Mouse (Mus musculus) thymus, postnatal 25 days (tissue): ENCODE data around the gene Pdgfa.
A peak's percentile ranks its signal among the peaks of the same experiment; 100 is the strongest.

Experiments used
- DNase-seq: peaks from one replicate; pipeline ENCODE4 v3.0.0; 2022

Gene Pdgfa

GRCm38 (mm10) chr5:138994786-138995720, 2.1 kb downstream of the Pdgfa start:
- DNase-seq: peak; percentile 37

DNA sequence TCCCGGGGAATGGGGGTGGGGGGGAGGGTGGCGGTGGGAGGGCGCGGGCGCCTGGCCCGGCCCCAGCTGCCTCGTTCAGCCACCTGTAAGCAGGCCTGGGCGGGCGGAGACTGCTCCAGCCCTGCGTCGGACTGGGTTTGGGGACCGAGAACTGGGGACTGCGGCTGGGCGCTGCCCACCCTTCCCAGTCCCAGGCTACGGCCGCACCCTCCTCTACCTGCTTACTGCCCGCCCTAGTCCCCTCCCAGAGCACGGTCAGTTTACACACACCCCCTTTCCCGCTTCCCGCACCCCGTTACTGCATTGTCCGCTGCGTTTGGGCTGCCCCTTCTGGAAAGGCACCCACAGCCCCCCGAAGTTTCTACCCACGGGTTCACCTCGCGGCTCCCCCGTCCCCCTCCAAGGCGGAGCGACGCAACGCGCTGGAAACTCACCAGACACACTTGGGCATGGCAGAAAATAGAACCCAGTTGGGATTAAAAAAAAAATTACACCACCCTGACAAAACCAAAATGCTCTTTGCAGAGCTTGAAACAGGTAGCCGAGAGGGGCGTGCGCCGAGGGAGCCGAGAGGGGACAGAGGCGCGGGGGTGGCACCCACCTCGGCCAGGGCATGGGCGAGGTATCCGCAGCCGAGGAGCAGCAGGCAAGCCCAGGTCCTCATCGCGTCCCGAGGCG, 2.9 kb downstream of the Pdgfa start:
- DNase-seq: no peak

- DNase-seq: no peak
These were observed 3.6 kb downstream of the Pdgfa start for GRCm38 (mm10) chr5:138993371-138994107.

DNA sequence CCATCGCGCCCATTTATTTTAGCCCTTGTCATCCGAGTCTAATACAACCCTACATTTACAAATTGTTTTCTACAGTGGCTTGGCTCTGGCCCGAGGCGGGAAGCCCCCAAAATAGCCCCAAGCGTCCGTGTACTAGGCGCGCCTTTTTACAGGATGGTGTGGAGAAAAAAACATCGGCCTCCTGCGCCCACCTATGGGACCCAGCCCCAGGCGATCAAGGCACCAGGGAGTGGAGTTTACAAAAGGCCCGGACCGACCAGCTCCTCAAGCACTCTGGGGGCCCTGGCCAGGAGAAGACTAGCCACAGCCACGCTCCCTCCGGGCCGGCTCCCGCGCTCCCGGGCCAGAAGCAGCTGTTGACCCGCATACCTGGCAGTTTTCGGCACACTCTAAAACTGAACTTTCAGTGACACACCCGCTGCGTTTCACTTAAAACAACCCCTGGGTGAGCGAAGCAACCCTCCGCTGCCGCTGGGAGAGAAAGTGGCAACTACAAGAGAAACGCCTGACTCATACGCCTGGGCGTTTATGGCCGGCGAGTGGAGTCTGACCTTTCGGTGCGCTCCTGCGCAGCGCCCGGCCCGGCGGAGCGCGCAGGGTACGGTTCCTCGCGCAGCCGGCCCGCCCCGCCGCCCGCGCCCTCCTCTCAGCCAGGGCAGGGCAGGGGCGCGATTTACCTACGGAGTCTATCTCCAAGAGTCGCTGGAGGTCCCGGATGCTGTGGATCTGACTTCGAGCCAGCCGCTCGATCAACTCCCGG, 4.4 kb downstream of the Pdgfa start:
- no peak for DNase-seq

GRCm38 (mm10) chr5:138991734-138992133, 5.4 kb downstream of the Pdgfa start:
- DNase-seq: no peak

- no peak for DNase-seq
These were observed 6.3 kb downstream of the Pdgfa start for GRCm38 (mm10) chr5:138990659-138991380.

GRCm38 (mm10) chr5:138989567-138989966, 7.6 kb downstream of the Pdgfa start:
- no peak for DNase-seq

GRCm38 (mm10) chr5:138988764-138989163, 8.4 kb downstream of the Pdgfa start:
- no peak for DNase-seq

DNA sequence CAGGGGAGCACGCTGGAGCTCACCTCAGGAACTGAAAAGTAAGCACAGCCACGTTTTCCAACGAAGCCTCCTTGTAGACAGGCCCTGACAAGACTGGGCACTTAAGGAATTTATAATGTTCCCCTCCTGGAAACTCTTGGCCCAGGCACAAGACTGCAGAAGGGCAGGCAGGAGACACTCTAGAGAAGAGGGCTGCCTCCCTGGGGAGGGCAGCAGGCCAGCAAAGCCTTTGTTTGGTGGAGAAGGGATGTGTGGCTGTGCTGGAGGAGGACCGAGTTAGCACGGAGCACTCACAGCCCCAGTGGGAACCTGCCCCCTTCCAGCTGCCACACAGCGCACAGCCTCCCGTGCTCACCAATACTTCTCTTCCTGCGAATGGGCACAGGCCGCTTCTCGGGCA, 9.2 kb downstream of the Pdgfa start:
- no peak for DNase-seq

GRCm38 (mm10) chr5:138981921-138982320, 15.2 kb downstream of the Pdgfa start:
- no peak for DNase-seq

DNA sequence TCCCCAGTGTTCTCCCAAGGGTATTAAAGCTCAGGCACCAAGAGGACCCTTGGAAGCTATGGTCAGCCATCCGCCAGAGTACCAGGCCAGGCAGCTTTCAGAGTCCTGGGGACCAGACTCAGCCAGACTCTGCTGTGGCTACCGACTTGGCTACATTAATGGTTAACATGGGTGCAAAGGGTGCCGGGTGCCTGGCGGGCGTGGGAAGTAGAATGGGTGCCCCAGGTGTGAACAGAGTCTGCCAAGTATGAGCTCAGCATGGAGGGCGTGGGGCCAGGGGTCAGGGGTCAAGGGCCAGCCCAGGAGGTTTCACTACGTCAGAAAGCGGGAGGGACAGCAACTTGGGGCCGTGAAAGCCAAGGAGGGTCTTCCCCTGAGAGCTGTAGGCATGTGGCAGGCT, 16.6 kb downstream of the Pdgfa start:
- no peak for DNase-seq

- DNase-seq: no peak
These were observed 17.3 kb downstream of the Pdgfa start for GRCm38 (mm10) chr5:138979840-138980239.

DNA sequence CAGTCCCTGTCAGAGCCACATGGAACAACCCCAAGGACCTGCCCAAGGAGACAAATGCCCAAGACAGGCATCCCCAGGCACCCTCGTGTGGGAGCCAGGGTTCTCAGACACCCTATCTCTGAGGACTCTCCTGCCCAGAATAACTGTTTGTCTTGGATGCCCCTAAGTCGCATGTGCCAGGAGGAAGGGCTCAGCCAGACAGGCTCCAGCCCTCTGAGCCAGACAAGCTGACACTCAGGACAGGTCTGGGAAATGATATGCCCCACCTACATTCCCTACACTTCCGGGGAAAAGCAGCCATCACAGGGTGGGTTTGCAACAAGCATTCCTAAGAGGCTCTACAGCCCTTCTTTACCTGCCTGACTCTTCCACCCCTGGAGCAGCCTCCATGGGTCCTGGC, 19.4 kb downstream of the Pdgfa start:
- no peak for DNase-seq

GRCm38 (mm10) chr5:138974911-138975485, 22.2 kb downstream of the Pdgfa start:
- no peak for DNase-seq

DNA sequence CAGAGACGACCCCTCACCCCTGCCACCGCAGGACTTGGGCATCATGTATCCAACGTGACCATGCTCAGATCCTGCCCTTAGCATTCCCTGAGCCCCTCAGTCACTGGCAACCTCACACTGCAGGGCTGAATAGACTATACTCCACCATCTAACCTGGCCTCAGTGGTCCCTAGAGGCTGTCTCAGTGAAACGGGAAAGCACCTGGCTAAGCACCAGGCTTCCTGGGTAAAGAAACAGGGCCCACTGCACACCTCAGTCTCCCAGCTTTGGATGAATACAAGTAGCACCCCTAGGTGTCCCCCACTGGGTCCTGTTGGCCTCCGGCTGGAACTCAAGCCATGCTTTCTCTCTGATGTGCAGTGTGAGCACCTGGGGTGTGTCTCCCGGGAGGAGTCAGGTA, 23.7 kb downstream of the Pdgfa start:
- DNase-seq: no peak

DNA sequence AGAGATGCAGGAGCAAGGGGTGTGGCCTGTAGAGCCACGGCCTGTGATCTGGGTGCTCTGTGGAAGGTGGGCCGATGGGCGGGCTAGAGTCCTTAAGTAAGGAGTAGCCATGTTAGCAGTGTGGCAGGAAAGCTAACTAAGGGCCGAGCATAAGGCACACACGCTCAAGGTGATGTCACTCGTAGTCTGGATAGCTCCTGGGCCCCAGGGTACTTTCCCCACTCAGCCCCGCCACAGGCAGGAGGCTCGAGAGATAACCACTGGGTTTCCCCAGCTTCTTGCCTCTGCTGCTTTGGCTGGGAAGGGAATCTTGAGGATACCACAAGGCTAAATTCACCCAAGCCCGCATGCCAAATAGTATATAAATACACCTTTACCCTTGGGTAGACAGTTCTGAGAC, 25.8 kb downstream of the Pdgfa start:
- no peak for DNase-seq

DNA sequence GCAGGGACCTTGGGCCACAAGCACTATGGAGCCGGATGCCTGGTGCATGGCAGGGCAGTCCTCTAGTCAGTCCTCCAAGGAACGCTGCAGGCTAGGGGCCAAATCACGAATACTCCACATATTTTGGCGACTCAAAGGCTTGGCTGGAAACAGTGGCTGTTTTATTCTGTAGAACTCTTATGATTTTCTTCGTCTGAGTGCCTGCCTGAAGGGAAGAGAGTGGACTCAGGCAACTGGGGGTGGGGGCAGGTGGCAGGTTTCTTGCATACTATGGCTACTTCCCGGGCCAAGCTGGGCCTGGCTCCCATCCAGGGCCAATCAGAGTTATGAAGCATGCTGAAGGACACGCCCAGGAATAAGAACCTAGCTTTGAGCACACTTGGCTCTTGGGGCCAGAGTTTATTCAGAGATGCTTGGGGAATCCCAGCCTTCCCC, 27.1 kb downstream of the Pdgfa start:
- no peak for DNase-seq

GRCm38 (mm10) chr5:138966033-138966724, 31.0 kb downstream of the Pdgfa start:
- no peak for DNase-seq

DNA sequence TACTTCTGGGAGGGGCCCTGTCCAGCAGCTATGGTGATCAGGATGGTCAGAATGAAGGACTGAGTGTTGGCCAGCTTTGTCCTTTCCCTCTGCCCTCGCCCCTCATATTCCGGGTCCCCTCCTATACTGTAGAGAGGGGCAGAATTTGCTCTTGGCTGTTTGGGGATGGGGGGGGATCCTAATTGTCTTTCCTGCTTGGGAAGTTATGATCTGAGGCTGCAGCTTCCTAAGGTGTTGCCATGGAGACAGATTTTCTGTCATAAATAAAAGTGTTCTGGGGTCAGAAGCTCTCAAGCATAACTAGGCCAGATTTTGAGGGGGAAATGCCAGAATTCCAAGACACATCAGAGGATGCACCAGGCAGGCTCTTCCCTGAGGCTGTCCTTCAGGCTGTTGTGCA, 31.6 kb downstream of the Pdgfa start:
- no peak for DNase-seq

DNA sequence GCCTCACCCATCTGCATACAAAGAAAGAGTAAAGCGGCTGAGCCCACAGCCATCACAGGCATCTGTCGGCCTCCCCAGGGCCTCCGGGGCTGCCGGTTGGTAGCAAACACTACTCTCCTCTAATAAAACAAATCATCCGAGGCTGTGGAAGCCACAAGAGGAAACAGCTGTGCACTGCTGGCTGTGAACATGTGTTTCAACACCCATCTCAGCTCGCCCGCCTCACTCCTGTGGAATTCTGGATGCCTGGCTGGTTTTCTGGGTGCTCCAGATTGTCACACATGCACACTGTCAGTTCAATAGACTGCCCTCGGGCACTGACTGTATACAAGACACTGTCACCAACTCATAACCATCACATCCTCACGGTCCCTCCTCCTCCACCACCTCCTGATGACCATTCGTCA, 40.7 kb downstream of the Pdgfa start:
- DNase-seq: no peak

DNA sequence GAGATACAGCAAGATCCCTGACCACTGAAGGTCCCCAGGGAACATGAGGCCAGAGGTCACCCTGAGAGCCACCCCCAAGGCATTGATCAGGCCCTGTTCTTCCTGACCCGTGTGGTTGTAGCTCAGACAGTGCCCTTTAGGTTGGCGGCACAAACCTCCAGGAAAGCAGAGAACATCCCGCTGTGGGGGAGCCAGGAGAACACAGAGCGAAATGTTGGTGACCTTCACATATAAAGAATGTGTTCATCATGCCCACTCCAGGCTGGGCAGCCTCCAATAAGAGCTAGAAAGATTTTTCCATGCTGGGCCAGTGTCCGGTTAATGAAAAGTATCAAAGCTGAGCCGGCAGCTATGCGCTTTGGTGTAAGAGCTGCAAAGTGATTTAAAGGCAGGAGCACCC, 43.2 kb downstream of the Pdgfa start:
- no peak for DNase-seq
